Mouse (Mus musculus): Measurements from ENCODE around the gene Rnf220.

- TF ChIP-seq CTCF (IDR thresholded peaks at IDR 0.05; ENCODE audit: low read depth, low read length) = no peak
- no peak for TF ChIP-seq POLR2A (IDR thresholded peaks at IDR 0.05; ENCODE audit: borderline replicate concordance, low read depth, low read length)
These were observed 14.7 kb downstream of the Rnf220 start for GRCm38 (mm10) chr4:117482103-117482502.
